Mouse (Mus musculus): ENCODE measurements around the gene Olfr552. TPM values are rescaled to one million over a fixed set of nuclear protein-coding genes. Genes with fewer than 3 reads are reported as not detected.
"Not testable (repeated sequence)": the region's sequence is repeated elsewhere in the genome, so short reads cannot be mapped to it uniquely, and the experiment has no call there.

Olfr552 gene
- total RNA-seq (2021): under 1 TPM; 0.07 to 0.08 TPM
- long read RNA-seq: 0 reads

GRCm38 (mm10) chr7:102597378-102598031 lies at the start of gene Olfr552:
TSS of gene Olfr552 (plus strand) at chr7:102597770.
- no peak for DNase-seq (ENCODE audit: low spot score in 2 of 2)

GRCm38 (mm10) chr7:102549570-102549969 lies 48.0 kb upstream of the Olfr552 start, which contains the start of gene Olfr549:
TSS of gene Olfr549 (plus strand) at chr7:102549870.
- no peak for DNase-seq (ENCODE audit: low spot score in 2 of 2)

- no peak for DNase-seq (ENCODE audit: low spot score in 2 of 2)
Measured at GRCm38 (mm10) chr7:102553279-102553678, 44.3 kb upstream of the Olfr552 start.

GRCm38 (mm10) chr7:102564999-102565997 lies 32.3 kb upstream of the Olfr552 start, which contains the start of gene Trim21:
TSS of gene Trim21 (minus strand) at chr7:102565486.
- peak; percentile 30 to 61 for DNase-seq (ENCODE audit: low spot score in 2 of 2)

GRCm38 (mm10) chr7:102566219-102566618 lies 31.4 kb upstream of the Olfr552 start:
- DNase-seq (ENCODE audit: low spot score in 2 of 2): no peak

GRCm38 (mm10) chr7:102571142-102571541 lies 26.4 kb upstream of the Olfr552 start, which contains the start of gene Olfr550:
TSS of gene Olfr550 (plus strand) at chr7:102571442.
- DNase-seq (ENCODE audit: low spot score in 2 of 2): peak in 1 of 2 experiments; percentile 5

- DNase-seq (ENCODE audit: low spot score in 2 of 2): no peak
Measured at GRCm38 (mm10) chr7:102573174-102573830, 24.3 kb upstream of the Olfr552 start.

- DNase-seq (ENCODE audit: low spot score in 2 of 2): no peak
Measured at GRCm38 (mm10) chr7:102575998-102576397, 21.6 kb upstream of the Olfr552 start.

- DNase-seq (ENCODE audit: low spot score in 2 of 2): no peak
Measured at GRCm38 (mm10) chr7:102591786-102592185, 5.8 kb upstream of the Olfr552 start, which contains the start of gene Olfr551. TSS of gene Olfr551 (minus strand) at chr7:102591886.

GRCm38 (mm10) chr7:102618118-102618517 lies 20.5 kb downstream of the Olfr552 start, which contains the start of gene Olfr553:
TSS of gene Olfr553 (minus strand) at chr7:102618218.
- no peak for DNase-seq (ENCODE audit: low spot score in 2 of 2)

GRCm38 (mm10) chr7:102619608-102620007 lies 22.0 kb downstream of the Olfr552 start:
- no peak for DNase-seq (ENCODE audit: low spot score in 2 of 2)

GRCm38 (mm10) chr7:102620368-102620767 lies 22.8 kb downstream of the Olfr552 start:
- not testable (repeated sequence) for DNase-seq (ENCODE audit: low spot score in 2 of 2)

- peak in 1 of 2 experiments; percentile 63 for DNase-seq (ENCODE audit: low spot score in 2 of 2)
Measured at GRCm38 (mm10) chr7:102636665-102637064, 39.1 kb downstream of the Olfr552 start.

GRCm38 (mm10) chr7:102638132-102638531 lies 40.6 kb downstream of the Olfr552 start, which contains the start of gene Olfr554:
TSS of gene Olfr554 (plus strand) at chr7:102638432.
- no peak for DNase-seq (ENCODE audit: low spot score in 2 of 2)

- not testable (repeated sequence) for DNase-seq (ENCODE audit: low spot score in 2 of 2)
Measured at GRCm38 (mm10) chr7:102644945-102645344, 47.4 kb downstream of the Olfr552 start.

Other genes with a start within 250 kb of the Olfr552 start
- gene Rrm1, start 156.1 kb upstream of the Olfr552 start, total RNA-seq (2021): 10 to 100 TPM in 1 of 2 experiments, 1 to 10 TPM in 1; 9.4 to 11.4 TPM
- gene Olfr543, start 116.1 kb upstream of the Olfr552 start, total RNA-seq (2021): not detected
- not detected for gene Olfr544, start 109.5 kb upstream of the Olfr552 start, total RNA-seq (2021)
- gene Olfr545, start 98.2 kb upstream of the Olfr552 start, total RNA-seq (2021): not detected
- not detected for gene Olfr547, start 63.0 kb upstream of the Olfr552 start, total RNA-seq (2021)
- not detected for gene Olfr548-ps1, start 56.9 kb upstream of the Olfr552 start, total RNA-seq (2021)
- not detected for gene Olfr549, start 47.9 kb upstream of the Olfr552 start, total RNA-seq (2021)
- gene Trim21, start 32.3 kb upstream of the Olfr552 start, total RNA-seq (2021): 1 to 10 TPM; 3.3 to 4.0 TPM
- 1 to 10 TPM; 2.4 to 2.8 TPM for gene Olfr550, start 26.3 kb upstream of the Olfr552 start, total RNA-seq (2021)
- gene Olfr551, start 5.9 kb upstream of the Olfr552 start, total RNA-seq (2021): not detected
- not detected for gene Olfr553, start 20.4 kb downstream of the Olfr552 start, total RNA-seq (2021)
- under 1 TPM in 1 of 2 experiments, not detected in 1; 0.23 TPM for gene Olfr554, start 40.7 kb downstream of the Olfr552 start, total RNA-seq (2021)
- gene Olfr555, start 61.1 kb downstream of the Olfr552 start, total RNA-seq (2021): not detected
- not detected for gene Olfr556, start 67.1 kb downstream of the Olfr552 start, total RNA-seq (2021)
- gene Trim68, start 89.6 kb downstream of the Olfr552 start, total RNA-seq (2021): 1 to 10 TPM; 5.2 to 6.4 TPM
- under 1 TPM in 1 of 2 experiments, not detected in 1; 0.20 TPM for gene Olfr557, start 98.1 kb downstream of the Olfr552 start, total RNA-seq (2021)
- gene Olfr558, start 104.4 kb downstream of the Olfr552 start, total RNA-seq (2021): under 1 TPM; 0.30 to 0.32 TPM
- gene Olfr33, start 121.3 kb downstream of the Olfr552 start, total RNA-seq (2021): not detected
- not detected for gene Olfr559, start 129.7 kb downstream of the Olfr552 start, total RNA-seq (2021)
- not detected for gene Olfr560, start 161.6 kb downstream of the Olfr552 start, total RNA-seq (2021)
- gene Olfr78, start 161.7 kb downstream of the Olfr552 start, total RNA-seq (2021): under 1 TPM; 0.10 to 0.12 TPM
- gene Olfr561, start 173.5 kb downstream of the Olfr552 start, total RNA-seq (2021): under 1 TPM in 1 of 2 experiments, not detected in 1; 0.13 TPM
- gene Olfr564, start 205.7 kb downstream of the Olfr552 start, total RNA-seq (2021): not detected